Comparison of ENCODE assay signal across 8 mouse cellular contexts in the genomic region with DNA sequence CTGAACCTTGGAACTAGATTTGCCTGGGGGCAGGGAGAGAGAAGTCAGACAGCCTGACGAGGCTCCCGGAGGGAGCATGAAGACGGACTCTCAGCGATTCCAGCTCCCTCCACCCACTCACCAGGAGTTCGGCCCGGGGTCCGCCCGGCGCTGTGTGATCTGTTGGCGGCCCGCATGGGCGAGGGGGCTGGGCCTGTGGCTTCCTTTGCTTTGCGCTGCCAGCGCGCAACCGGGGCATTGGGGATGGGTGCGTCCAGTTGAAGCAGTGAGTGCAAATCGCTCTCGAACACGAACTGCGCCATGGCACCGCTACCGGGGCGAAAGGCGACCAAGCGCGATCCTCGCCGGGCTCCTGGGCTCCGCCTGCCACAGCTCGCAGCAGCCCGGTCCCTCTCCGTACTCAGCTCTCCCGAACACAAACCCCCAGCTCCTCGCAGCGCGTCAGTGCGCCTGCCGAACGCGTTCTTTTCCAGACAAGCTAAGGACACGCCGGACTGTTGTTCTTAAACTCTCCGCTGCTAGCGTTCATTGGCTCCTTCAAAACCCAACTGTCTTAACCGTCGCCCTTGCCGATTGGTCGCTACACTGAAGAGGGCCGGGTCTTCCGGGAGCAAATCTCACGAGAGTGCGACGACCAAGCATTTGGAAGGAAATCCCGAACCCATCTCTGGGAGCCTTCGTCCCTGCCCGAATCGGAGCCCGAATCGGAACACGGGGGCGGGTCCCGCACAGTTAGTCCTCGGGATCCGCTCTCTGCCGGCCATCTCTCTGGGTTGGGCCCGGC. TPM values are rescaled to one million over a fixed set of nuclear protein-coding genes. Genes with fewer than 3 reads are reported as not detected.
DNase-seq lines count a peak whose midpoint lies in the region; ATAC-seq and TF ChIP-seq lines count a peak whose summit lies in the region.

A gene (minus strand): TSS at position 533 of the 784 bp plus-strand sequence.

- peak within 1 kb of the TSS; percentile 63 for H3K4me3 ChIP-seq in forebrain, embryonic 15.5 days
- H3K4me3 ChIP-seq in layer of hippocampus, adult 2 months, result peak within 1 kb of the TSS; percentile 52
- H3K4me3 ChIP-seq in lung, embryonic 14.5 days (ENCODE audit: low read depth, low read length), result peak within 1 kb of the TSS; percentile 85
- peak within 1 kb of the TSS; percentile 56 for H3K4me3 ChIP-seq in olfactory bulb, adult 2 months (ENCODE audit: insufficient read depth, low read depth, low read length)
- H3K4me3 ChIP-seq in thymus, adult 2 months (ENCODE audit: control insufficient read depth, insufficient read depth, low read length), result peak within 1 kb of the TSS; percentile 86

- H3K4me1 ChIP-seq in forebrain, embryonic 15.5 days, result peaks cover 37% of the 10 kb centered on the region
- peaks cover 16% of the 10 kb centered on the region for H3K4me1 ChIP-seq in lung, embryonic 14.5 days (ENCODE audit: insufficient read depth)
- H3K4me1 ChIP-seq in olfactory bulb, adult 2 months (ENCODE audit: control insufficient read depth, insufficient read depth, low read length), result peaks cover 11% of the 10 kb centered on the region
- peaks cover 22% of the 10 kb centered on the region for H3K4me1 ChIP-seq in thymus, adult 2 months (replicated peaks; ENCODE audit: control insufficient read depth, insufficient read depth, low read length)

- DNase-seq in ES-CJ7 (ENCODE audit: low read depth, low spot score), result peak; percentile 99
- peak; percentile 69 for DNase-seq in cerebellum, adult 11 months
- DNase-seq in heart, postnatal 36 days, result peak; percentile 84 to 87
- peak; percentile 83 to 91 for DNase-seq in layer of hippocampus, adult 2 months (ENCODE audit: low spot score in 2 of 2)
- peak; percentile 98 for DNase-seq in lung, embryonic 14.5 days
- peak; percentile 89 for DNase-seq in thymus, adult 2 months

- TF ChIP-seq POLR2A in olfactory bulb, adult 2 months (IDR thresholded peaks at IDR 0.05; ENCODE audit: insufficient read depth, low read depth, low read length), result peak; percentile 58
- TF ChIP-seq POLR2A in thymus, adult 2 months (IDR thresholded peaks at IDR 0.05; ENCODE audit: control insufficient read depth, extremely low read depth, insufficient read depth, low read length, poor library complexity), result peak; percentile 72

- H3K36me3 ChIP-seq in forebrain, embryonic 15.5 days, result peaks cover 13% of the 10 kb centered on the region
- H3K36me3 ChIP-seq in lung, embryonic 14.5 days (ENCODE audit: insufficient read depth), result peaks cover 38% of the 10 kb centered on the region
- peaks cover 14% of the 10 kb centered on the region for H3K36me3 ChIP-seq in thymus, adult 2 months (ENCODE audit: control insufficient read depth, insufficient read depth, low read length)

- peak within 1 kb of the TSS; percentile 98 for H3K4me2 ChIP-seq in forebrain, embryonic 15.5 days (replicated peaks)
- H3K4me2 ChIP-seq in lung, embryonic 14.5 days, result peak within 1 kb of the TSS; percentile 88

- peak; percentile 97 for ATAC-seq in forebrain, embryonic 15.5 days (replicated peaks)
- peak; percentile 96 for ATAC-seq in lung, embryonic 14.5 days (ENCODE audit: insufficient read depth)

- intact Hi-C loops in heart, postnatal 36 days (cut with DNase I), result no loop called here

- TF ChIP-seq CTCF in layer of hippocampus, adult 2 months (conservative IDR thresholded peaks at IDR 0.05), result peak; percentile 56
- no peak for TF ChIP-seq CTCF in lung, embryonic 14.5 days (IDR thresholded peaks at IDR 0.05; ENCODE audit: low read depth)
- no peak for TF ChIP-seq CTCF in olfactory bulb, adult 2 months (IDR thresholded peaks at IDR 0.05; ENCODE audit: insufficient read depth, low read depth, low read length)
- TF ChIP-seq CTCF in thymus, adult 2 months (IDR thresholded peaks at IDR 0.05; ENCODE audit: borderline replicate concordance, control insufficient read depth, extremely low read depth, insufficient read depth, low read length, poor library complexity), result no peak

- no peaks in the 10 kb centered on the region for H3K27me3 ChIP-seq in forebrain, embryonic 15.5 days
- no peaks in the 10 kb centered on the region for H3K27me3 ChIP-seq in lung, embryonic 14.5 days (ENCODE audit: insufficient read depth, low read length)
- H3K27me3 ChIP-seq in thymus, adult 2 months (ENCODE audit: control insufficient read depth, insufficient read depth, low read length), result no peaks in the 10 kb centered on the region

- H3K9me3 ChIP-seq in forebrain, embryonic 15.5 days, result no peaks in the 10 kb centered on the region
- no peaks in the 10 kb centered on the region for H3K9me3 ChIP-seq in lung, embryonic 14.5 days (ENCODE audit: low read depth, low read length)

- WGBS in forebrain, embryonic 15.5 days, result under 1% methylated on average over 62 of the region's 67 CpGs
- under 1% methylated on average over 67 of the region's 67 CpGs for WGBS in lung, embryonic 14.5 days
- under 1% methylated on average over 67 of the region's 67 CpGs for WGBS in olfactory bulb, adult 2 months
- WGBS in thymus, adult 2 months, result under 1% methylated on average over 67 of the region's 67 CpGs

- H3K9ac ChIP-seq in forebrain, embryonic 15.5 days (replicated peaks), result peak within 1 kb of the TSS; percentile 72
- peak within 1 kb of the TSS; percentile 90 for H3K9ac ChIP-seq in lung, embryonic 14.5 days

- H3K27ac ChIP-seq in forebrain, embryonic 15.5 days (replicated peaks), result peak within 1 kb of the TSS; percentile 90
- peak within 1 kb of the TSS; percentile 74 for H3K27ac ChIP-seq in layer of hippocampus, adult 2 months
- H3K27ac ChIP-seq in lung, embryonic 14.5 days (ENCODE audit: low read depth), result peak within 1 kb of the TSS; percentile 84
- H3K27ac ChIP-seq in olfactory bulb, adult 2 months (ENCODE audit: insufficient read depth, low read depth, low read length), result peak within 1 kb of the TSS; percentile 46; the same call in 1 of the 2 replicates
- peak within 1 kb of the TSS; percentile 79 for H3K27ac ChIP-seq in thymus, adult 2 months (ENCODE audit: control insufficient read depth, insufficient read depth, low read length)

RNA-seq across cellular contexts. Expression of the gene that starts here (rescaled TPM):
- 123 and 130 TPM in 2 replicates for polyA plus RNA-seq in forebrain, embryonic 15.5 days (2015; fragmentation: Nextera tagmentation; extraction: Ambion mirVana)
- total RNA-seq in heart, postnatal 36 days (2021), result 1 to 10 TPM; 1.8 to 2.4 TPM
- 1 to 10 TPM; 1.1 to 1.3 TPM for total RNA-seq in layer of hippocampus, adult 2 months (2021)
- polyA plus RNA-seq in lung, embryonic 14.5 days (2014; fragmentation: Nextera tagmentation; extraction: Ambion mirVana), result 324 and 332 TPM in 2 replicates
- not detected in 2 replicates for polyA plus RNA-seq in olfactory bulb, adult 2 months (2012; ENCODE audit: insufficient read depth, insufficient read length, low replicate concordance, missing spikeins)
- 152 and 211 TPM in 2 replicates for polyA plus RNA-seq in thymus, adult 2 months (2012; rRNA removed)

Comparison
In these comparisons a context has a peak if more than half of its experiments do, and no peak if none do; other contexts are left out.
1. Peak in every context shown above with its lines: DNase-seq, ATAC-seq, H3K4me3 ChIP-seq and H3K27ac ChIP-seq.
2. RNA of the gene that starts here (polyA plus RNA-seq): 324 to 332 TPM in lung, embryonic 14.5 days, 152 to 211 TPM in thymus, adult 2 months and 123 to 130 TPM in forebrain, embryonic 15.5 days; not detected in olfactory bulb, adult 2 months; every median in the first group is over 100 times any median in the second.